ENCODE assay signal across 8 mouse cellular contexts in genomic region chr11:98786359-98787214, GRCm38 (mm10). TPM values are rescaled to one million over a fixed set of nuclear protein-coding genes. Genes with fewer than 3 reads are reported as not detected.
DNase-seq lines count a peak whose midpoint lies in the region; ATAC-seq and TF ChIP-seq lines count a peak whose summit lies in the region.

No protein-coding gene starts in this region.

- no peaks in the 10 kb centered on the region for H3K36me3 ChIP-seq in heart, embryonic 11.5 days (ENCODE audit: control insufficient read depth, insufficient read depth, low read length)
- H3K36me3 ChIP-seq in kidney, embryonic 16.5 days (ENCODE audit: insufficient read depth, low read length), result no peaks in the 10 kb centered on the region

- H3K4me2 ChIP-seq in heart, embryonic 11.5 days, result peak overlapping the region; percentile 58
- H3K4me2 ChIP-seq in kidney, embryonic 16.5 days (replicated peaks; ENCODE audit: low read depth, low read length), result peak overlapping the region; percentile 40

- no peaks in the 10 kb centered on the region for H3K9me3 ChIP-seq in heart, embryonic 11.5 days (replicated peaks; ENCODE audit: control insufficient read depth, low read length)
- no peaks in the 10 kb centered on the region for H3K9me3 ChIP-seq in kidney, embryonic 16.5 days (ENCODE audit: low read length)

- peak; percentile 48; the same call in 1 of the 2 replicates for TF ChIP-seq CTCF in embryonic fibroblast, embryonic 13.5 days (IDR thresholded peaks at IDR 0.05; ENCODE audit: borderline replicate concordance, insufficient read depth, low read length)

- no peak overlapping the region for H3K4me3 ChIP-seq in embryonic fibroblast, embryonic 13.5 days (ENCODE audit: insufficient read depth, low read length)
- H3K4me3 ChIP-seq in heart, embryonic 11.5 days (ENCODE audit: low read depth, low read length), result peak overlapping the region; percentile 16
- peak overlapping the region; percentile 7 for H3K4me3 ChIP-seq in kidney, embryonic 16.5 days (ENCODE audit: low read length)

- ATAC-seq in heart, embryonic 11.5 days (replicated peaks; ENCODE audit: insufficient number of reproducible peaks, low FRiP score, low TSS enrichment), result peak; percentile 60
- peak; percentile 72 for ATAC-seq in kidney, embryonic 16.5 days (ENCODE audit: low FRiP score, low TSS enrichment)

- TF ChIP-seq POLR2A in embryonic fibroblast, embryonic 13.5 days (IDR thresholded peaks at IDR 0.05; ENCODE audit: low read depth, low read length), result no peak

- H3K27ac ChIP-seq in embryonic fibroblast, embryonic 13.5 days (ENCODE audit: insufficient read depth, low read length), result peak overlapping the region; percentile 88
- H3K27ac ChIP-seq in heart, embryonic 11.5 days (ENCODE audit: low read depth, low read length), result peak overlapping the region; percentile 97
- peak overlapping the region; percentile 95 for H3K27ac ChIP-seq in kidney, embryonic 16.5 days (ENCODE audit: low read length)

- 3% methylated on average over 14 of the region's 15 CpGs for WGBS in heart, embryonic 11.5 days (ENCODE audit: insufficient replicate concordance)
- 2% methylated on average over 15 of the region's 15 CpGs for WGBS in kidney, embryonic 16.5 days

- no peaks in the 10 kb centered on the region for H3K27me3 ChIP-seq in heart, embryonic 11.5 days (ENCODE audit: control insufficient read depth, insufficient read depth, low read length)
- H3K27me3 ChIP-seq in kidney, embryonic 16.5 days (ENCODE audit: insufficient read depth, low read length), result no peaks in the 10 kb centered on the region

- H3K4me1 ChIP-seq in embryonic fibroblast, embryonic 13.5 days (ENCODE audit: control insufficient read depth, insufficient read depth, low read length), result peaks cover 18% of the 10 kb centered on the region
- H3K4me1 ChIP-seq in heart, embryonic 11.5 days (ENCODE audit: control insufficient read depth, insufficient read depth, low read length), result peaks cover 62% of the 10 kb centered on the region
- H3K4me1 ChIP-seq in kidney, embryonic 16.5 days (ENCODE audit: insufficient read depth, low read length), result peaks cover 67% of the 10 kb centered on the region

- DNase-seq in CD4-positive helper T cell, adult 2 months (ENCODE audit: low read depth, low spot score), result peak; percentile 90
- peak; percentile 96 for DNase-seq in brain, adult 2 months (ENCODE audit: low read depth, low spot score)
- DNase-seq in liver, result peak; percentile 92
- peak; percentile 84 to 90 for DNase-seq in monocyte, adult 2 months (ENCODE audit: low read depth in 1 of 2, low spot score in 2 of 2)
- peak; percentile 92 to 96 for DNase-seq in spleen, postnatal 4 days (ENCODE audit: low spot score in 2 of 2)

- H3K9ac ChIP-seq in heart, embryonic 11.5 days (ENCODE audit: low read depth, low read length), result peak overlapping the region; percentile 64
- H3K9ac ChIP-seq in kidney, embryonic 16.5 days (replicated peaks; ENCODE audit: low read length), result peak overlapping the region; percentile 57

RNA-seq across cellular contexts. Expression of gene Msl1, which starts 8.7 kb away (rescaled TPM):
- 77.7 and 83.8 TPM in 2 replicates for polyA plus RNA-seq in embryonic fibroblast, embryonic 13.5 days (2011; ENCODE audit: insufficient read length, low read depth, missing spikeins)
- polyA plus RNA-seq in heart, embryonic 11.5 days (2014; fragmentation: Nextera tagmentation; extraction: Ambion mirVana), result 15.9 and 17.1 TPM in 2 replicates
- polyA plus RNA-seq in kidney, embryonic 16.5 days (2015; fragmentation: Nextera tagmentation; extraction: Ambion mirVana), result 23.7 and 24.2 TPM in 2 replicates

RNA-seq across cellular contexts. Expression of gene Nr1d1, which starts 11.5 kb away (rescaled TPM):
- 18.7 and 23.7 TPM in 2 replicates for polyA plus RNA-seq in embryonic fibroblast, embryonic 13.5 days (2011; ENCODE audit: insufficient read length, low read depth, missing spikeins)
- polyA plus RNA-seq in heart, embryonic 11.5 days (2014; fragmentation: Nextera tagmentation; extraction: Ambion mirVana), result 5.6 and 6.4 TPM in 2 replicates
- 2.2 and 2.4 TPM in 2 replicates for polyA plus RNA-seq in kidney, embryonic 16.5 days (2015; fragmentation: Nextera tagmentation; extraction: Ambion mirVana)

RNA-seq across cellular contexts. Expression of gene Casc3, which starts 18.1 kb away (rescaled TPM):
- polyA plus RNA-seq in embryonic fibroblast, embryonic 13.5 days (2011; ENCODE audit: insufficient read length, low read depth, missing spikeins), result 29.7 and 36.7 TPM in 2 replicates
- polyA plus RNA-seq in heart, embryonic 11.5 days (2014; fragmentation: Nextera tagmentation; extraction: Ambion mirVana), result 22.2 and 28.5 TPM in 2 replicates
- 36.2 and 41.0 TPM in 2 replicates for polyA plus RNA-seq in kidney, embryonic 16.5 days (2015; fragmentation: Nextera tagmentation; extraction: Ambion mirVana)

RNA-seq across cellular contexts. Expression of gene Thra, which starts 46.1 kb away (rescaled TPM):
- polyA plus RNA-seq in embryonic fibroblast, embryonic 13.5 days (2011; ENCODE audit: insufficient read length, low read depth, missing spikeins), result 66.0 and 83.9 TPM in 2 replicates
- 32.2 and 35.7 TPM in 2 replicates for polyA plus RNA-seq in heart, embryonic 11.5 days (2014; fragmentation: Nextera tagmentation; extraction: Ambion mirVana)
- polyA plus RNA-seq in kidney, embryonic 16.5 days (2015; fragmentation: Nextera tagmentation; extraction: Ambion mirVana), result 24.4 and 25.9 TPM in 2 replicates

RNA-seq across cellular contexts. Expression of gene Rapgefl1, which starts 50.0 kb away (rescaled TPM):
- polyA plus RNA-seq in embryonic fibroblast, embryonic 13.5 days (2011; ENCODE audit: insufficient read length, low read depth, missing spikeins), result 1.6 and 2.0 TPM in 2 replicates
- polyA plus RNA-seq in heart, embryonic 11.5 days (2014; fragmentation: Nextera tagmentation; extraction: Ambion mirVana), result 0.57 and 0.73 TPM in 2 replicates
- polyA plus RNA-seq in kidney, embryonic 16.5 days (2015; fragmentation: Nextera tagmentation; extraction: Ambion mirVana), result 1.8 and 2.0 TPM in 2 replicates
